Mouse (Mus musculus) myocyte (in vitro differentiated cells): ENCODE results near the gene 1700016K19Rik.

Experiments
- E2F4 ChIP-seq: IDR thresholded peaks from one replicate; pipeline ENCODE4 v1.6.1; 2011; ENCODE audit warnings: mild to moderate bottlenecking, control low read depth, moderate library complexity; ENCODE audit not compliant: insufficient read depth
- MAX ChIP-seq: IDR thresholded peaks from one replicate; pipeline ENCODE4 v1.6.1; 2011; ENCODE audit warnings: low read depth, mild to moderate bottlenecking, control low read depth
- MYOG ChIP-seq, 3 experiments: IDR thresholded peaks; one replicate each; pipeline ENCODE4 v1.6.1; 2011; ENCODE audit warnings: control low read depth in 2 of 3, low read depth in 2 of 3, mild to moderate bottlenecking in 2 of 3; ENCODE audit not compliant: insufficient read length in 2 of 3, control insufficient read depth in 1 of 3, insufficient read depth in 1 of 3
- POLR2A ChIP-seq: IDR thresholded peaks from one replicate; pipeline ENCODE4 v1.6.1; 2011; ENCODE audit warnings: low read depth, mild to moderate bottlenecking, control low read depth, moderate library complexity; ENCODE audit not compliant: insufficient read length

GRCm38 (mm10) chr11:76010838-76011624, 11.3 kb downstream of the 1700016K19Rik start:
- TF ChIP-seq E2F4 (no peak), POLR2A (no peak), MYOG (IDR thresholded peaks at IDR 0.05; ENCODE audit: control insufficient read depth in 1 of 3, insufficient read depth in 1 of 3, insufficient read length in 2 of 3, low read depth in 2 of 3) (no peak), MAX (no peak)
